34 mouse cellular contexts compared by ENCODE assay signal in the genomic region with DNA sequence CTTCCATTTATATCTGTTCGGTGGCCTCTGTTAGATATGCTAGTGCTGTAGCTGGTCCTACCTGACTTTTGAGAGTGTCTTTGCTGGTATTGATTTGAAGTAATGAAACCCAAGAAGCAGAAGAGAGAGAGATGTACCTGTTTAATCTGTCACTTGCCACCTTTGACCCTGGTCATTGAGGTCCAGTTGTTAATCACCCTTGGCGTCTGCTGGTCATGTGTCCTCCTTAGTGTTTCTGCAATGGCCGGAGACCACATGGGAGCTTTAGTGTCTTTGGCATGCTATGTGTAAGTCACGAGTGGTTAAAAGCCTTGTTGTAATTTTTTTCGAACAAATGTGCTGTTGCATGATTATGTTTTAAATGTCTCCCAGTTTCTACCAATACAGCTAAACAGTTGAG.
"Had no signal": no experiment of that assay in that cellular context is flagged by ENCODE, and none has a peak within 500 bp of the region (broad histone marks: within the 10 kb centered on the region; RNA-seq: fewer than 3 reads in every experiment).

No protein-coding gene starts in this region.

- ATAC-seq: hindbrain, embryonic 16.5 days; hindbrain, postnatal 0 days; inflammation-experienced regulatory T-cells, adult 6 months; intestine, embryonic 15.5 days; intestine, embryonic 16.5 days; intestine, postnatal 0 days had no signal

- H3K4me2 ChIP-seq: heart, embryonic 11.5 days; heart, embryonic 13.5 days; heart, embryonic 15.5 days; hindbrain, embryonic 12.5 days; hindbrain, embryonic 13.5 days; hindbrain, embryonic 14.5 days; hindbrain, embryonic 15.5 days; intestine, embryonic 15.5 days; kidney, embryonic 15.5 days had no signal

- H3K4me3 ChIP-seq: heart, embryonic 13.5 days; heart, embryonic 15.5 days; hindbrain, embryonic 10.5 days; hindbrain, embryonic 12.5 days; hindbrain, embryonic 13.5 days; hindbrain, embryonic 15.5 days; intestine, embryonic 15.5 days; kidney, embryonic 15.5 days; layer of hippocampus, adult 2 months; left cerebral cortex, adult 2 months had no signal

- DNase-seq: heart, postnatal 10 days; heart, postnatal 14 days; heart, postnatal 36 days; heart, postnatal 4 days; kidney, adult 11 months; kidney, adult 18-20 months; kidney, adult 2 months; kidney, adult 8-10 months; kidney, adult 9 months; kidney, postnatal 10 days; kidney, postnatal 14 days; kidney, postnatal 25 days; kidney, postnatal 36 days; kidney, postnatal 4 days; layer of hippocampus, adult 9-11 months; layer of hippocampus, postnatal 36 days had no signal

- H3K9ac ChIP-seq: heart, embryonic 13.5 days; heart, embryonic 15.5 days; hindbrain, embryonic 12.5 days; hindbrain, embryonic 13.5 days; hindbrain, embryonic 14.5 days; hindbrain, embryonic 15.5 days; intestine, embryonic 15.5 days; kidney, embryonic 15.5 days had no signal

- H3K27ac ChIP-seq: heart, embryonic 13.5 days; heart, embryonic 15.5 days; hindbrain, embryonic 10.5 days; hindbrain, embryonic 12.5 days; hindbrain, embryonic 13.5 days; hindbrain, embryonic 14.5 days; hindbrain, embryonic 15.5 days; hindbrain, postnatal 0 days; intestine, embryonic 15.5 days; kidney, embryonic 15.5 days; kidney, postnatal 0 days; layer of hippocampus, adult 2 months; left cerebral cortex, adult 2 months had no signal

- H3K9me3 ChIP-seq: heart, embryonic 13.5 days; heart, embryonic 15.5 days; hindbrain, embryonic 10.5 days; hindbrain, embryonic 12.5 days; hindbrain, embryonic 13.5 days; hindbrain, embryonic 15.5 days; intestine, embryonic 15.5 days; kidney, embryonic 15.5 days had no signal

- H3K27me3 ChIP-seq: heart, embryonic 13.5 days; heart, embryonic 15.5 days; hindbrain, embryonic 12.5 days; hindbrain, embryonic 13.5 days; intestine, embryonic 15.5 days; kidney, embryonic 15.5 days had no signal

- H3K4me1 ChIP-seq: intestine, embryonic 15.5 days had no signal

- H3K36me3 ChIP-seq: heart, embryonic 13.5 days; heart, embryonic 15.5 days; hindbrain, embryonic 10.5 days; hindbrain, embryonic 12.5 days; hindbrain, embryonic 13.5 days; hindbrain, embryonic 15.5 days; intestine, embryonic 15.5 days; kidney, embryonic 15.5 days had no signal
